Mouse (Mus musculus) stomach, embryonic 15.5 days (tissue): ENCODE results near the gene Srxn1. TPM values are rescaled to one million over a fixed set of nuclear protein-coding genes. Genes with fewer than 3 reads are reported as not detected.

Experiments
- ATAC-seq: fragments of 200-750 bp; cut with Nextera tagmentation; 2 replicates; pipeline ENCODE4 v1.8.0; 2017; ENCODE audit warnings: low read depth, moderate number of reproducible peaks, moderate TSS enrichment; ENCODE audit not compliant: insufficient read depth, low FRiP score
- H3K27ac ChIP-seq: fragments of 300-500 bp; sonication (generic); 2 replicates; pipeline ENCODE4 v1.5.1; 2015; ENCODE audit warnings: mild to moderate bottlenecking, inconsistent platforms
- H3K27me3 ChIP-seq: fragments of 300-500 bp; sonication (generic); replicated peaks from 2 replicates; pipeline ENCODE4 v1.6.1; 2015; ENCODE audit warnings: inconsistent platforms
- H3K36me3 ChIP-seq: fragments of 300-500 bp; sonication (generic); 2 replicates; pipeline ENCODE4 v1.6.1; 2015; ENCODE audit warnings: inconsistent platforms
- H3K4me1 ChIP-seq: fragments of 300-500 bp; sonication (generic); 2 replicates; pipeline ENCODE4 v1.6.1; 2015; ENCODE audit warnings: inconsistent platforms
- H3K4me2 ChIP-seq: fragments of 300-500 bp; sonication (generic); 2 replicates; pipeline ENCODE4 v1.6.1; 2015; ENCODE audit warnings: mild to moderate bottlenecking, inconsistent platforms
- H3K4me3 ChIP-seq: fragments of 300-500 bp; sonication (generic); replicated peaks from 2 replicates; pipeline ENCODE4 v1.5.1; 2015; ENCODE audit warnings: inconsistent platforms
- H3K9ac ChIP-seq: fragments of 300-500 bp; sonication (generic); 2 replicates; pipeline ENCODE4 v1.6.1; 2015; ENCODE audit warnings: inconsistent platforms
- H3K9me3 ChIP-seq: fragments of 300-500 bp; sonication (generic); 2 replicates; pipeline ENCODE4 v1.6.1; 2016; ENCODE audit warnings: inconsistent platforms
- WGBS: fragments of 180-500 bp; shearing (Covaris S2); methylation state at CpG from one replicate; pipeline ENCODE4 v1.1.7; 2015; 5-methylcytosine and 5-hydroxymethylcytosine counted together
- polyA plus RNA-seq: library from polyadenylated mRNA; unstranded; fragments of >200 nt; fragmentation: Nextera tagmentation; extraction: Ambion mirVana; gene quantifications from 2 replicates; pipeline ENCODE4 v1.2.1, GENCODE M21; 2015

The Srxn1 gene
- polyA plus RNA-seq, 1 experiment from 2014 or later = 12.2 TPM

- Histone ChIP-seq H3K4me3 (peak overlapping the region; percentile 75; the same call in 1 of the 2 replicates), H3K4me2 (peak overlapping the region; percentile 94; the same call in 1 of the 2 replicates), H3K4me1 (peaks cover 5% of the 10 kb centered on the region; the same call in 1 of the 2 replicates), H3K9me3 (no peaks in the 10 kb centered on the region), H3K27me3 (0 out of 2 replicates have a peak, but pooled peaks cover 1% of the 10 kb centered on the region), H3K27ac (no peak overlapping the region), H3K9ac (no peak overlapping the region), H3K36me3 (no peaks in the 10 kb centered on the region)
- ATAC-seq = no peak
- WGBS = 95% methylated on average over 10 of the region's 10 CpGs
Observed at GRCm38 (mm10) chr2:152106597-152106996, 1.3 kb downstream of the Srxn1 start.

- Histone ChIP-seq H3K27me3 (no peaks in the 10 kb centered on the region), H3K4me3 (no peak overlapping the region), H3K27ac (no peak overlapping the region), H3K4me2 (no peak overlapping the region), H3K9me3 (no peaks in the 10 kb centered on the region), H3K9ac (no peak overlapping the region), H3K36me3 (no peaks in the 10 kb centered on the region), H3K4me1 (peaks cover 6% of the 10 kb centered on the region; the same call in 1 of the 2 replicates)
- ATAC-seq = no peak
- WGBS = 75% methylated on average over 7 of the region's 7 CpGs
Observed at GRCm38 (mm10) chr2:152108702-152109101, 3.4 kb downstream of the Srxn1 start.

DNA sequence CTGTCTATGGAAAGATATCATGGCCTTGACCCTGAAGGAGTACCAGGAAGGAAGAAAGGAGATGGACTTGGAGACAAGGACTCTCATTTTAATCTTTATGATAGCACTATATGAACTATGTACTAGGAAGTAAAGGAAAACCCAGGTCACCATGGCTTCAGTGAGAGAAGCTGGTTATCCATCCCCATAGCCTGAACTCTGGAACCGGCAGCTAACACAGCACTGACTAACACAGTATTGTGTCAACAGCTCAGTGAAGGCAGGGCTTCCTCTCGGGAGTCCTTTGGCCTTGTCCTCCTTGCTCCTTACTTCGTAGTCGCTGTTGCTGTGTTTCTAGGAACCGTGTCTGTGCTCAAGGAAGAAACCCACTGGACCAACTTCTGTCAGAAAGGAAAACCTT lies 4.1 kb downstream of the Srxn1 start:
- 89% methylated on average over 5 of the region's 5 CpGs for WGBS
- ATAC-seq = no peak
- Histone ChIP-seq H3K9me3 (no peaks in the 10 kb centered on the region), H3K4me3 (no peak overlapping the region), H3K36me3 (no peaks in the 10 kb centered on the region), H3K4me2 (no peak overlapping the region), H3K4me1 (peaks cover 7% of the 10 kb centered on the region), H3K9ac (no peak overlapping the region), H3K27me3 (no peaks in the 10 kb centered on the region), H3K27ac (no peak overlapping the region)

- H3K27me3 ChIP-seq = no peaks in the 10 kb centered on the region
Observed at GRCm38 (mm10) chr2:152111311-152111710, 6.0 kb downstream of the Srxn1 start.

GRCm38 (mm10) chr2:152111920-152112319 lies 6.6 kb downstream of the Srxn1 start:
- Histone ChIP-seq H3K27me3 (no peaks in the 10 kb centered on the region), H3K4me1 (peaks cover 10% of the 10 kb centered on the region), H3K9ac (no peak overlapping the region), H3K4me2 (no peak overlapping the region), H3K4me3 (no peak overlapping the region), H3K27ac (no peak overlapping the region), H3K9me3 (no peaks in the 10 kb centered on the region), H3K36me3 (no peaks in the 10 kb centered on the region)
- peak; percentile 71 for ATAC-seq
- 5% methylated on average over 7 of the region's 7 CpGs for WGBS

More at GRCm38 (mm10) chr2:152111311-152111710, 6.0 kb downstream of the Srxn1 start:
- ATAC-seq = no peak
- Histone ChIP-seq H3K4me2 (no peak overlapping the region; the same call in 1 of the 2 replicates), H3K4me1 (peaks cover 10% of the 10 kb centered on the region), H3K27ac (no peak overlapping the region), H3K9ac (no peak overlapping the region), H3K36me3 (no peaks in the 10 kb centered on the region), H3K4me3 (no peak overlapping the region), H3K9me3 (no peaks in the 10 kb centered on the region)
- WGBS = 47% methylated on average over 2 of the region's 2 CpGs

GRCm38 (mm10) chr2:152112490-152112889 lies 7.2 kb downstream of the Srxn1 start:
- no peak overlapping the region for H3K9ac ChIP-seq
- no peaks in the 10 kb centered on the region for H3K36me3 ChIP-seq
- no peak for ATAC-seq
- H3K27ac ChIP-seq = no peak overlapping the region
- no peak overlapping the region for H3K4me3 ChIP-seq
- H3K9me3 ChIP-seq = no peaks in the 10 kb centered on the region
- 84% methylated on average over 5 of the region's 5 CpGs for WGBS
- H3K4me1 ChIP-seq = peaks cover 10% of the 10 kb centered on the region
- H3K27me3 ChIP-seq = no peaks in the 10 kb centered on the region
- no peak overlapping the region for H3K4me2 ChIP-seq

- no peaks in the 10 kb centered on the region for H3K9me3 ChIP-seq
- H3K4me1 ChIP-seq = peaks cover 10% of the 10 kb centered on the region
- WGBS = 70% methylated on average over 10 of the region's 10 CpGs
- H3K36me3 ChIP-seq = no peaks in the 10 kb centered on the region
- no peaks in the 10 kb centered on the region for H3K27me3 ChIP-seq
- H3K27ac ChIP-seq = no peak overlapping the region
- H3K4me3 ChIP-seq = no peak overlapping the region
- no peak for ATAC-seq
- no peak overlapping the region for H3K9ac ChIP-seq
- H3K4me2 ChIP-seq = no peak overlapping the region
Observed at GRCm38 (mm10) chr2:152112970-152113369, 7.7 kb downstream of the Srxn1 start.

- H3K9me3 ChIP-seq = no peaks in the 10 kb centered on the region
- no peaks in the 10 kb centered on the region for H3K36me3 ChIP-seq
- H3K27me3 ChIP-seq = no peaks in the 10 kb centered on the region
- H3K4me1 ChIP-seq = peaks cover 10% of the 10 kb centered on the region
- H3K4me2 ChIP-seq = peak overlapping the region; percentile 53
- no peak overlapping the region for H3K9ac ChIP-seq
- H3K27ac ChIP-seq = no peak overlapping the region
- 18% methylated on average over 36 of the region's 36 CpGs for WGBS
- H3K4me3 ChIP-seq = peak overlapping the region; percentile 15; the same call in 1 of the 2 replicates
- ATAC-seq = no peak
Observed at GRCm38 (mm10) chr2:152114057-152114975, 9.0 kb downstream of the Srxn1 start.

- Histone ChIP-seq H3K9ac (no peak overlapping the region), H3K4me3 (no peak overlapping the region), H3K27me3 (no peaks in the 10 kb centered on the region), H3K4me2 (no peak overlapping the region), H3K9me3 (no peaks in the 10 kb centered on the region), H3K4me1 (peaks cover 6% of the 10 kb centered on the region; the same call in 1 of the 2 replicates), H3K36me3 (no peaks in the 10 kb centered on the region), H3K27ac (no peak overlapping the region)
- ATAC-seq = no peak
- WGBS = 79% methylated on average over 7 of the region's 7 CpGs
Observed at GRCm38 (mm10) chr2:152117694-152118093, 12.4 kb downstream of the Srxn1 start.

DNA sequence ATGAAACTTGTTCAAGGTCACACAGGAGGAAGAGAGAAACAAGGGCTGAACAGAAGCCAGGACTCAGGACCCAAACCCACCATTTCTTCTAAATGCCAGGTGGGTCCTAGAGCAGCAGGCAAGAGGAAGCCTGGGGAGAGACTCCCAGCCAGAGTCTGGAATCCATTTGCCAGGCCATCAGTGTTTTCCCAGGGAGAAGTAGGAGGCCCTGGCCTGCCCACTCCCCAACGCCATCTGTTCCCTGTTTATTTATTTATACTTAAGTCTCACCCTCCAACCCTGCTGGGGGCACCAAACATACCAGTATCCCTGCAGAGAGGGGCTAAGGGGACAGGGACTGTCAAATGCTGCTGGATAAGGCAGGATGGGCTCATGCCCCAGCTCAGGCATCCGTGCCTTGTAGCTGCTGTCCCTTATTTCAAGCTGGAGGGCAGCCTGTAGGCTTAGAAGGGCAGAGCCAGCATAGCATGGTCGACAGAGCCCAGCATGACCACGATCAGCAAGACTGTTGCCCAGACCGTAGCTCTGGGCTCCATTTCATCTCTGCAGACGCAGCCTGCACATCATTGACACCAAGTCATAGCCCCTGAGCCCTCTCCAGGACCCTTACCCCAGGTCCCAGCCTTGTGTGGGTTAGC lies 14.0 kb downstream of the Srxn1 start:
- WGBS = 46% methylated on average over 6 of the region's 6 CpGs
- Histone ChIP-seq H3K4me3 (no peak overlapping the region), H3K9ac (no peak overlapping the region)

GRCm38 (mm10) chr2:152122896-152123295 lies 17.6 kb downstream of the Srxn1 start:
- 56% methylated on average over 9 of the region's 9 CpGs for WGBS
- ATAC-seq = peak; percentile 88
- H3K4me3 ChIP-seq = no peak overlapping the region
- no peaks in the 10 kb centered on the region for H3K9me3 ChIP-seq
- H3K27me3 ChIP-seq = no peaks in the 10 kb centered on the region
- no peak overlapping the region for H3K4me2 ChIP-seq
- no peak overlapping the region for H3K27ac ChIP-seq
- H3K9ac ChIP-seq = no peak overlapping the region
- H3K36me3 ChIP-seq = no peaks in the 10 kb centered on the region
- H3K4me1 ChIP-seq = no peaks in the 10 kb centered on the region

More for the DNA sequence above, 14.0 kb downstream of the Srxn1 start:
- no peaks in the 10 kb centered on the region for H3K9me3 ChIP-seq
- no peaks in the 10 kb centered on the region for H3K27me3 ChIP-seq
- ATAC-seq = no peak
- peaks cover 6% of the 10 kb centered on the region; the same call in 1 of the 2 replicates for H3K4me1 ChIP-seq
- H3K4me2 ChIP-seq = no peak overlapping the region
- no peak overlapping the region for H3K27ac ChIP-seq
- H3K36me3 ChIP-seq = no peaks in the 10 kb centered on the region

GRCm38 (mm10) chr2:152128597-152128996 lies 23.3 kb downstream of the Srxn1 start:
- no peak overlapping the region for H3K27ac ChIP-seq
- no peak overlapping the region for H3K4me3 ChIP-seq
- ATAC-seq = no peak
- H3K9ac ChIP-seq = no peak overlapping the region
- WGBS = 42% methylated on average over 2 of the region's 2 CpGs
- no peak overlapping the region for H3K4me2 ChIP-seq
- no peaks in the 10 kb centered on the region for H3K36me3 ChIP-seq
- no peaks in the 10 kb centered on the region for H3K9me3 ChIP-seq
- no peaks in the 10 kb centered on the region for H3K4me1 ChIP-seq
- no peaks in the 10 kb centered on the region for H3K27me3 ChIP-seq
